Mouse (Mus musculus): ENCODE measurements at regions not wholly inside any gene's neighbourhood (a gene's known extent, or its start where the extent isn't known, plus 50 kb on each side); places are given as distances from the start of the nearest gene placed in this dataset.

DNA sequence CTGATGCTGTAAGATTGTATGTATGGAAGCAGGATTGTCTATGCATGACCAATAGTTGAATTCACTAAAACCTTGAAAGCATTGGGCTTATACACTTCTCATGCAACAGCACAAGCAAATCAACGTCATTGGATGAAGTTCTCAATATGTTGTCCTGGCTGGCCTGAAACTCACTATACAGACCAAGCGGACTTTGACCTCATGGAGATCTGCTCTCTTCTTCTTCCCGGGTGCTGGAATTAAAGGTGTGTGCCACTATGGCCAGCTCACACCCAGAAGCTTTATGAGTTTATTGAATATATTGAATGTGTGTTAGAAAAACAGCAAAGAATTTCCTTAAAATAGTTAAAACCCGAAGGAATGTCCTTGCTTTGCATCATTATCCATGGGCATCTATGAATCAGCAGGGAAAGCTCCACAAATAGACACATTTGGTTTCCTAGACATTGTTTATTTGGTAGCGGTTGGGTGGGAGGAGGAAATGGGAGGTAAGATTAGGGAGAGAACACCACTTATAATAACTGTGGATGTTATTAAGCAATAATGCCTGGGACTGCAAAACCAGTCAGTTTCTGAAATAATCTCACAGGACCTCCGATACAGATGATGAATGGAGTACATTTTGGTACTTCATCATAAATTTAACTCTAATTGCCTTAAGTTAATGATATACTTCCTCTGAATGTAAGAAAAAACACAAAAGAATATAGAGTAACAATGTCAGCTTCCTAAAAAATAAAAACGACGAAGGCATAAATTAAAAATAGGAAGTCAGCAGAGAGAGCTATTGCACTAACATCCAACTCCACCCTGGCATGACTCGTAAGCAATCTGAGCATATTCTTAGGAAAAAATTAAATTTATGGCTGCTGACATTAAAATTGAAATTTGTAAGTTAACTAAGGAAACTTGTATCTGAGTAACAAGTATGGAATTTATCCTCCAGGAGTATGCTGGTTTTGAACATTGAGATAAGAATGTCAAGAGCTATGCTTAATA lies 84.5 kb upstream of the Bmp2 start:
- H3K4me3 ChIP-seq (replicated peaks; ENCODE audit: low read length): no peak overlapping the region
- no peaks in the 10 kb centered on the region for H3K9me3 ChIP-seq (replicated peaks; ENCODE audit: control insufficient read depth, low read length)
- H3K4me1 ChIP-seq (ENCODE audit: control insufficient read depth, insufficient read depth, low read length): no peaks in the 10 kb centered on the region
- no peak overlapping the region for H3K9ac ChIP-seq (ENCODE audit: low read length)
- 71% methylated on average over 9 of the region's 9 CpGs for WGBS
- no peak for ATAC-seq (ENCODE audit: insufficient read depth, low FRiP score)
- no peaks in the 10 kb centered on the region for H3K36me3 ChIP-seq (ENCODE audit: control insufficient read depth, insufficient read depth, low read length)
- H3K27ac ChIP-seq (ENCODE audit: low read length): no peak overlapping the region
- H3K27me3 ChIP-seq (ENCODE audit: control insufficient read depth, insufficient read depth, low read length): no peaks in the 10 kb centered on the region
- H3K4me2 ChIP-seq (ENCODE audit: low read depth, low read length): no peak overlapping the region

GRCm38 (mm10) chr2:133472966-133473744 lies 78.8 kb upstream of the Bmp2 start:
- Histone ChIP-seq H3K4me1 (ENCODE audit: control insufficient read depth, insufficient read depth, low read length) (no peaks in the 10 kb centered on the region), H3K27me3 (ENCODE audit: control insufficient read depth, insufficient read depth, low read length) (no peaks in the 10 kb centered on the region), H3K36me3 (ENCODE audit: control insufficient read depth, insufficient read depth, low read length) (no peaks in the 10 kb centered on the region), H3K9me3 (replicated peaks; ENCODE audit: control insufficient read depth, low read length) (no peaks in the 10 kb centered on the region), H3K4me2 (ENCODE audit: low read depth, low read length) (no peak overlapping the region), H3K9ac (ENCODE audit: low read length) (no peak overlapping the region), H3K4me3 (replicated peaks; ENCODE audit: low read length) (no peak overlapping the region), H3K27ac (ENCODE audit: low read length) (no peak overlapping the region)
- WGBS: 64% methylated on average over 5 of the region's 5 CpGs
- ATAC-seq (ENCODE audit: insufficient read depth, low FRiP score): no peak

DNA sequence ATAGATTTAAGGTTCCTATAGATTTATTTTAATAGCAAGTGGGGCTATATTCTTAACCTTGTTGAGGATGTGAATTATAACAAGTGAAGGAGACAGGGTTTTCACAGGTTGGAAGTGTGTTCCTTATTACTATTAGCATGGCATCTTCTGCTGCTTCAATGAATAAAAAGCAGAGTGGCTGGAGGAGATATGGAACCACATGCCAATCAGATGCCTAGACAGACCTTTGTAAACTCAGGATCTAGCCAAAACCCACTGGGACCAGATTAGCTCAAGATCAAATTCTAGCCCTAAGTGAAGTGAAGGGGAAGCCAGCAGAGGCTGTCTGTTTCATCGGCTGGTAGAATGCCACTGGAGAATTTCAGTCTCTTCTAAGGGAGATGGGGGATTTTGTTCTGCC lies 77.8 kb upstream of the Bmp2 start:
- H3K27ac ChIP-seq (ENCODE audit: low read length): no peak overlapping the region
- H3K9ac ChIP-seq (ENCODE audit: low read length): no peak overlapping the region
- 84% methylated on average over 1 of the region's 1 CpGs for WGBS
- H3K4me1 ChIP-seq (ENCODE audit: control insufficient read depth, insufficient read depth, low read length): no peaks in the 10 kb centered on the region
- no peaks in the 10 kb centered on the region for H3K36me3 ChIP-seq (ENCODE audit: control insufficient read depth, insufficient read depth, low read length)
- ATAC-seq (ENCODE audit: insufficient read depth, low FRiP score): no peak
- no peaks in the 10 kb centered on the region for H3K9me3 ChIP-seq (replicated peaks; ENCODE audit: control insufficient read depth, low read length)
- H3K4me2 ChIP-seq (ENCODE audit: low read depth, low read length): no peak overlapping the region
- H3K27me3 ChIP-seq (ENCODE audit: control insufficient read depth, insufficient read depth, low read length): no peaks in the 10 kb centered on the region
- no peak overlapping the region for H3K4me3 ChIP-seq (replicated peaks; ENCODE audit: low read length)

DNA sequence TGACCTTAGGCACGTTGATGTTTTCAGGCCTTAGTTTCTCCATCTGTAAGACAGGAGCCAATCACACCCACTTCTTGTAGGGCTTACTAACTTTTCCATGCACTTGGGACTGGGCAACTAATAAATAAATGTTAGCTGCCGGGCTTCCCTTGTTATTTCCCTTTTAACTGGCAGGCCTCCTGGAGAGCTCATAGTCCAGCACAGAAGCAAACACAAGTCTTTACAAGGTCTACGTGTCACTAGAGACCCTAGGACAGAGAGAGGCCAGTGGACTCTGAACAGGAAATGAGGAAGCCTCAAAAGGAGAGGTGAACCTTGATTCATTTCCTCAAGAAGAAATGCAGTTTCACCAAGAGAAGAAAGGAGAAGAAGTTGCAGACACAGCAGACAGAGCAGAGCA lies 71.1 kb upstream of the Bmp2 start:
- peak; percentile 44; the same call in 1 of the 2 replicates for ATAC-seq (ENCODE audit: insufficient read depth, low FRiP score)
- Histone ChIP-seq H3K27ac (ENCODE audit: low read length) (no peak overlapping the region), H3K4me1 (ENCODE audit: control insufficient read depth, insufficient read depth, low read length) (no peaks in the 10 kb centered on the region), H3K4me2 (ENCODE audit: low read depth, low read length) (no peak overlapping the region), H3K9me3 (replicated peaks; ENCODE audit: control insufficient read depth, low read length) (no peaks in the 10 kb centered on the region), H3K4me3 (replicated peaks; ENCODE audit: low read length) (no peak overlapping the region), H3K27me3 (ENCODE audit: control insufficient read depth, insufficient read depth, low read length) (no peaks in the 10 kb centered on the region), H3K36me3 (ENCODE audit: control insufficient read depth, insufficient read depth, low read length) (no peaks in the 10 kb centered on the region), H3K9ac (ENCODE audit: low read length) (no peak overlapping the region)
- WGBS: 74% methylated on average over 3 of the region's 3 CpGs

DNA sequence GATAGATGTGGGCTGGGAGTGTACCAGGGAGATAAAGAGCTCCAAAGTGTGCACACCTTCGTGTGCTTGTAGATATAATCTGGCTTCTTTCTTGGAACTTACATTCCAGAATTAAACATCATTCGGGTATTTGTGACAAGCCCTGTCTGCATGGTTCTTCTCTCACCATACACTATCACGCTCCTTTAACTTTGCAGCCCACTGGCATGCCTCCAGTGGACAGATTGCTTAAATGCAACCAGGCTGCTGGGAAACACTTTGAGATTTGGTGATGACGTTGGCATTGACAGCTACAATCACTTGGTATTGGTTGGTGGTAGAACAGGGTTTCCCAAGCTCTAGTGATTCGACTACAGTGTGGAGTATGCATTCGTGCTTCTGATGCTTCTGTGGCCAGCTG lies 70.7 kb upstream of the Bmp2 start:
- H3K4me3 ChIP-seq (replicated peaks; ENCODE audit: low read length): no peak overlapping the region
- no peaks in the 10 kb centered on the region for H3K4me1 ChIP-seq (ENCODE audit: control insufficient read depth, insufficient read depth, low read length)
- H3K9me3 ChIP-seq (replicated peaks; ENCODE audit: control insufficient read depth, low read length): no peaks in the 10 kb centered on the region
- no peaks in the 10 kb centered on the region for H3K36me3 ChIP-seq (ENCODE audit: control insufficient read depth, insufficient read depth, low read length)
- H3K9ac ChIP-seq (ENCODE audit: low read length): no peak overlapping the region
- ATAC-seq (ENCODE audit: insufficient read depth, low FRiP score): no peak
- H3K4me2 ChIP-seq (ENCODE audit: low read depth, low read length): no peak overlapping the region
- H3K27me3 ChIP-seq (ENCODE audit: control insufficient read depth, insufficient read depth, low read length): no peaks in the 10 kb centered on the region
- no peak overlapping the region for H3K27ac ChIP-seq (ENCODE audit: low read length)
- WGBS: 82% methylated on average over 6 of the region's 6 CpGs

- Histone ChIP-seq H3K4me2 (ENCODE audit: low read depth, low read length) (no peak overlapping the region), H3K4me1 (ENCODE audit: control insufficient read depth, insufficient read depth, low read length) (no peaks in the 10 kb centered on the region), H3K27me3 (ENCODE audit: control insufficient read depth, insufficient read depth, low read length) (no peaks in the 10 kb centered on the region), H3K36me3 (ENCODE audit: control insufficient read depth, insufficient read depth, low read length) (no peaks in the 10 kb centered on the region), H3K27ac (ENCODE audit: low read length) (no peak overlapping the region), H3K9me3 (replicated peaks; ENCODE audit: control insufficient read depth, low read length) (no peaks in the 10 kb centered on the region), H3K4me3 (replicated peaks; ENCODE audit: low read length) (no peak overlapping the region), H3K9ac (ENCODE audit: low read length) (no peak overlapping the region)
- WGBS: 75% methylated on average over 3 of the region's 3 CpGs
- no peak for ATAC-seq (ENCODE audit: insufficient read depth, low FRiP score)
Measured at GRCm38 (mm10) chr2:133481785-133482184, 70.2 kb upstream of the Bmp2 start.

- 58% methylated on average over 3 of the region's 3 CpGs for WGBS
- Histone ChIP-seq H3K4me3 (replicated peaks; ENCODE audit: low read length) (no peak overlapping the region), H3K27ac (ENCODE audit: low read length) (no peak overlapping the region), H3K4me1 (ENCODE audit: control insufficient read depth, insufficient read depth, low read length) (no peaks in the 10 kb centered on the region), H3K9me3 (replicated peaks; ENCODE audit: control insufficient read depth, low read length) (no peaks in the 10 kb centered on the region), H3K36me3 (ENCODE audit: control insufficient read depth, insufficient read depth, low read length) (no peaks in the 10 kb centered on the region), H3K4me2 (ENCODE audit: low read depth, low read length) (no peak overlapping the region), H3K9ac (ENCODE audit: low read length) (no peak overlapping the region), H3K27me3 (ENCODE audit: control insufficient read depth, insufficient read depth, low read length) (no peaks in the 10 kb centered on the region)
- no peak for ATAC-seq (ENCODE audit: insufficient read depth, low FRiP score)
Measured at GRCm38 (mm10) chr2:133495443-133495842, 56.5 kb upstream of the Bmp2 start.

DNA sequence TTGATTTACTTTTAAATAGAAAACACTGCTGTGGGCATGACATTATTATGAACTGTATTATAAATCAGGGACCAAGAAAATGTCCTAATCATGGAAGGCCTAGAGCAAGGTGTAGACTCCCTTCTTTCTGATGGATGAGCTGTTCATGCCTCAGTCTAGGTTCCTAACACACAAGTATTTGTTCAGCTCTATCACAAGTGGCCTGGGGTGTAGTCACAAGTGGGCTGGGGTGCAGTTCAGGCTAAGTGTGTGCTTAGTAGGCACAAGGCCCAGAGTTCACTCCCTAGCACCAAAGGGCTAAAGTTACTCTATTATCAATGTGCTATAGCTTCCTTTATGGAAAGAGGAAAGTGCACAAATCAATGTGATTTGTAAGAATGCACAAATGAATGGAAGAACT lies 55.6 kb upstream of the Bmp2 start:
- H3K4me1 ChIP-seq (ENCODE audit: control insufficient read depth, insufficient read depth, low read length): no peaks in the 10 kb centered on the region
- no peaks in the 10 kb centered on the region for H3K36me3 ChIP-seq (ENCODE audit: control insufficient read depth, insufficient read depth, low read length)
- no peak overlapping the region for H3K27ac ChIP-seq (ENCODE audit: low read length)
- H3K9me3 ChIP-seq (replicated peaks; ENCODE audit: control insufficient read depth, low read length): no peaks in the 10 kb centered on the region
- no peak overlapping the region for H3K9ac ChIP-seq (ENCODE audit: low read length)
- no peak for ATAC-seq (ENCODE audit: insufficient read depth, low FRiP score)
- no peak overlapping the region for H3K4me2 ChIP-seq (ENCODE audit: low read depth, low read length)
- H3K27me3 ChIP-seq (ENCODE audit: control insufficient read depth, insufficient read depth, low read length): no peaks in the 10 kb centered on the region
- H3K4me3 ChIP-seq (replicated peaks; ENCODE audit: low read length): no peak overlapping the region

GRCm38 (mm10) chr2:133497071-133497470 lies 54.9 kb upstream of the Bmp2 start:
- 76% methylated on average over 4 of the region's 4 CpGs for WGBS
- Histone ChIP-seq H3K27ac (ENCODE audit: low read length) (peak overlapping the region; percentile 92; the same call in 1 of the 2 replicates), H3K9ac (ENCODE audit: low read length) (no peak overlapping the region), H3K4me1 (ENCODE audit: control insufficient read depth, insufficient read depth, low read length) (no peaks in the 10 kb centered on the region), H3K4me2 (ENCODE audit: low read depth, low read length) (no peak overlapping the region), H3K27me3 (ENCODE audit: control insufficient read depth, insufficient read depth, low read length) (no peaks in the 10 kb centered on the region), H3K36me3 (ENCODE audit: control insufficient read depth, insufficient read depth, low read length) (no peaks in the 10 kb centered on the region), H3K9me3 (replicated peaks; ENCODE audit: control insufficient read depth, low read length) (no peaks in the 10 kb centered on the region), H3K4me3 (replicated peaks; ENCODE audit: low read length) (no peak overlapping the region)
- no peak for ATAC-seq (ENCODE audit: insufficient read depth, low FRiP score)

Measured in stomach, embryonic 16.5 days (tissue).